Mouse (Mus musculus): ENCODE data around the gene Myo3a.

GRCm38 (mm10) chr2:22590206-22590490 lies 362.8 kb downstream of the Myo3a start:
- TF ChIP-seq EP300 (IDR thresholded peaks at IDR 0.05; ENCODE audit: low read depth) = no peak
- no peak for TF ChIP-seq CTCF (IDR thresholded peaks at IDR 0.05; ENCODE audit: low read depth)
